Mouse (Mus musculus): Measurements from ENCODE around the gene Ugt3a1. TPM values are rescaled to one million over a fixed set of nuclear protein-coding genes. Genes with fewer than 3 reads are reported as not detected.
"Not testable (repeated sequence)": the region's sequence is repeated elsewhere in the genome, so short reads cannot be mapped to it uniquely, and the experiment has no call there.

Gene Ugt3a1
- not detected in 2 replicates for polyA plus RNA-seq (2015; fragmentation: Nextera tagmentation; extraction: Ambion mirVana)

- Histone ChIP-seq H3K36me3 (no peaks in the 10 kb centered on the region), H3K4me2 (no peak within 1 kb of the TSS), H3K9ac (no peak within 1 kb of the TSS), H3K4me3 (no peak within 1 kb of the TSS), H3K9me3 (no peaks in the 10 kb centered on the region), H3K4me1 (replicated peaks) (no peaks in the 10 kb centered on the region), H3K27me3 (no peaks in the 10 kb centered on the region), H3K27ac (no peak within 1 kb of the TSS)
- 94% methylated on average over 6 of the region's 6 CpGs for whole genome bisulfite sequencing
- ATAC-seq (ENCODE audit: low FRiP score): no peak
Measured at GRCm38 (mm10) chr15:9276838-9277295, at the start of gene Ugt3a1. Gene Ugt3a1 (plus strand): TSS chr15:9276888.

GRCm38 (mm10) chr15:9230917-9231316 lies 45.8 kb upstream of the Ugt3a1 start:
- H3K9me3 ChIP-seq; H3K27ac ChIP-seq; H3K36me3 ChIP-seq; H3K27me3 ChIP-seq; H3K4me2 ChIP-seq; ATAC-seq (ENCODE audit: low FRiP score); H3K4me3 ChIP-seq; H3K4me1 ChIP-seq (replicated peaks); H3K9ac ChIP-seq: not testable (repeated sequence)
- 91% methylated on average over 4 of the region's 4 CpGs for WGBS

GRCm38 (mm10) chr15:9246345-9246744 lies 30.3 kb upstream of the Ugt3a1 start:
- H3K9me3 ChIP-seq: no peaks in the 10 kb centered on the region
- no peaks in the 10 kb centered on the region for H3K36me3 ChIP-seq
- no peak for ATAC-seq (ENCODE audit: low FRiP score)
- H3K27ac ChIP-seq: no peak overlapping the region
- H3K4me2 ChIP-seq: no peak overlapping the region
- no peaks in the 10 kb centered on the region for H3K4me1 ChIP-seq (replicated peaks)
- H3K9ac ChIP-seq: no peak overlapping the region
- H3K4me3 ChIP-seq: no peak overlapping the region
- no peaks in the 10 kb centered on the region for H3K27me3 ChIP-seq

DNA sequence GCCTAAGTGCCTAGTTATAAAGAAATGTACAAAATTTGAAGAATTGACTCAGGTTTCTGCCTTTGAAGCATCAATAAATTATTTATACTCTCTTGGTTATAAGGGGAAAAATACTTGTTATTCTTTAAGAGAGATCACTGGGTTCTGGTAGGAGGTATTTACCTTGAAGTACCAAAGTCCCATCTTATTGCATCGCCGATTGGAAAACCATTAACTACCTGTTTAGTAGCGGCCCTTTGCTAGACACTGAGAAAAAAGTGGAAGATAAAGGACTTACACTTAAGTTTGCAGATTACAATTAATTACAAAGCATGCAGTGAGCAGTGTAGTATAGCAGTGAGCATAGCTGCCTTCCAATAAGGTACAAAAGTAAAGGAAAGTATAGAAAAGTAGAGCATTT lies 23.8 kb upstream of the Ugt3a1 start:
- Histone ChIP-seq H3K27ac (no peak overlapping the region), H3K4me1 (replicated peaks) (no peaks in the 10 kb centered on the region), H3K9me3 (no peaks in the 10 kb centered on the region), H3K36me3 (no peaks in the 10 kb centered on the region), H3K4me3 (no peak overlapping the region), H3K4me2 (no peak overlapping the region), H3K27me3 (no peaks in the 10 kb centered on the region), H3K9ac (no peak overlapping the region)
- WGBS: 95% methylated on average over 3 of the region's 3 CpGs
- ATAC-seq (ENCODE audit: low FRiP score): no peak

GRCm38 (mm10) chr15:9260621-9261020 lies 16.1 kb upstream of the Ugt3a1 start:
- Histone ChIP-seq H3K27ac (no peak overlapping the region), H3K4me1 (replicated peaks) (no peaks in the 10 kb centered on the region), H3K4me3 (no peak overlapping the region), H3K4me2 (no peak overlapping the region), H3K9ac (no peak overlapping the region), H3K9me3 (no peaks in the 10 kb centered on the region), H3K27me3 (no peaks in the 10 kb centered on the region), H3K36me3 (no peaks in the 10 kb centered on the region)
- no peak for ATAC-seq (ENCODE audit: low FRiP score)
- 82% methylated on average over 3 of the region's 3 CpGs for WGBS

- H3K9me3 ChIP-seq: no peaks in the 10 kb centered on the region
- H3K4me2 ChIP-seq: no peak overlapping the region
- 80% methylated on average over 7 of the region's 7 CpGs for WGBS
- no peaks in the 10 kb centered on the region for H3K4me1 ChIP-seq (replicated peaks)
- no peak overlapping the region for H3K9ac ChIP-seq
- H3K27me3 ChIP-seq: no peaks in the 10 kb centered on the region
- no peak overlapping the region for H3K27ac ChIP-seq
- no peaks in the 10 kb centered on the region for H3K36me3 ChIP-seq
- ATAC-seq (ENCODE audit: low FRiP score): no peak
- H3K4me3 ChIP-seq: no peak overlapping the region
Measured at GRCm38 (mm10) chr15:9271876-9272275, 4.8 kb upstream of the Ugt3a1 start.

DNA sequence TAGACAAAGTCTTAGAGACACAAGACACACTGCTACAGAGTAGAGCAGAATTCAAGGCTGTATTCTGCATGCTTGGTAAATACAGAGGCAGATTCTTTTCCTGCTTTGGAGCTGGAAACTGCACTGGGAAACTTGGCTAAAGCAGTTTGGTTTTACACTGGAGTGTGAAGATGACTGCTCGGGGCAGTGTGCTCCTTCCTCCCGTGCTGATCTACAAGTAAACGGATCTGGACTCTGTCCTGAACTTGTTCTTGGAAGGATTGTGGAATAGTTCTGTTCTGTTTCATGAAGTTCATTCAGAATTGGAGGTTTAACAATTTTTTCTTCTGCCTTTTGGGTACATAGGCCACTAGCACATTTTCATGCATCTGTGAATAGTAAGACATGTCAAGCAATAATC lies 2.3 kb downstream of the Ugt3a1 start:
- Histone ChIP-seq H3K36me3 (no peaks in the 10 kb centered on the region), H3K4me2 (no peak overlapping the region), H3K9ac (no peak overlapping the region), H3K27me3 (no peaks in the 10 kb centered on the region), H3K4me3 (no peak overlapping the region), H3K4me1 (replicated peaks) (no peaks in the 10 kb centered on the region), H3K27ac (no peak overlapping the region), H3K9me3 (no peaks in the 10 kb centered on the region)
- ATAC-seq (ENCODE audit: low FRiP score): no peak
- 90% methylated on average over 3 of the region's 3 CpGs for whole genome bisulfite sequencing

DNA sequence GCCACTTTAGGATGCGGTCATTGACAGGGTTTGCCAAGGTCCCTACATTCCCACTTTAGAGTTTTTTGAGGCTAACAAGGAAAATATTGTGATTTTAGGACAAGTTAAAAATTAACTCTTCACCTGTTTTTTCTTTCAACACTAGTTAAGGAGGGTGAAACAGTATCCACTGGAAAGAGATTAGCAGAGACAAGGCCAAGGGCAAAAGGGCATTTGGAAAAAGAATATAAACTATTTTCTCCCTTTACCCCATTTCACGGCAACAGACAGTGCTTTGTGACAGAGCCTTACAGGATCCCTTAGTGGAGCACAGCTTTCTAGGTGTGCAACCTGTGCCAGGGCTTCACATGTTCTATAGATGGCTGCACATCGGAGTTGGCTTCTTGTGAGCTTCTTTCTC lies 2.9 kb downstream of the Ugt3a1 start:
- WGBS: 94% methylated on average over 3 of the region's 3 CpGs
- no peaks in the 10 kb centered on the region for H3K27me3 ChIP-seq
- H3K36me3 ChIP-seq: no peaks in the 10 kb centered on the region
- H3K4me1 ChIP-seq (replicated peaks): no peaks in the 10 kb centered on the region
- H3K9me3 ChIP-seq: no peaks in the 10 kb centered on the region
- H3K4me2 ChIP-seq: no peak overlapping the region
- H3K4me3 ChIP-seq: no peak overlapping the region
- ATAC-seq (ENCODE audit: low FRiP score): no peak
- no peak overlapping the region for H3K27ac ChIP-seq
- no peak overlapping the region for H3K9ac ChIP-seq

GRCm38 (mm10) chr15:9283165-9283564 lies 6.5 kb downstream of the Ugt3a1 start:
- no peak for ATAC-seq (ENCODE audit: low FRiP score)

DNA sequence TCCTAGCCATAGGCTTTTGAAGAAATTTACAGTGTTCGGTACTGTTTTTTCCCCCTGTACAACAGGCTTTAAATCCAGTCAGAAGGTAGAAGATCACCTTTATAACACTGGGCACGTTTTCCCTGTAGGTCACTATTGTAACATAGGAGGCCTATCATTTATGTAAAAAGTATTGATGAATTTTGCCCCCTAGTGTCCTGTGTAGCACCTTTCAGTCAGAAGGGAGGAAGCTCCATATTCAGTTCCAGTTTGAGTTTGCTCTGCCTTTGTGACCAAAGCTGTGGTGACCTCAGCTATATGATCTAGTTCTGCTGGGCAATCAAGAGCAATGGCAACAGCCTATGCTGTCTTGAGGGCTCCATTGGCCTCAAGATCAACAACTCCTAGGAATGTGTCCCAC lies 13.0 kb downstream of the Ugt3a1 start:
- no peak for ATAC-seq (ENCODE audit: low FRiP score)
- WGBS: 67% methylated on average over 2 of the region's 2 CpGs

More at GRCm38 (mm10) chr15:9283165-9283564, 6.5 kb downstream of the Ugt3a1 start:
- H3K9me3 ChIP-seq: no peaks in the 10 kb centered on the region
- 93% methylated on average over 2 of the region's 2 CpGs for WGBS
- H3K27me3 ChIP-seq: no peaks in the 10 kb centered on the region
- H3K4me2 ChIP-seq: no peak overlapping the region
- no peaks in the 10 kb centered on the region for H3K4me1 ChIP-seq (replicated peaks)
- no peaks in the 10 kb centered on the region for H3K36me3 ChIP-seq
- H3K4me3 ChIP-seq: no peak overlapping the region
- no peak overlapping the region for H3K9ac ChIP-seq
- H3K27ac ChIP-seq: no peak overlapping the region

GRCm38 (mm10) chr15:9305978-9306692 lies 29.4 kb downstream of the Ugt3a1 start:
- WGBS: 84% methylated on average over 8 of the region's 8 CpGs
- ATAC-seq (ENCODE audit: low FRiP score): no peak
- H3K27ac ChIP-seq: no peak overlapping the region
- no peaks in the 10 kb centered on the region for H3K36me3 ChIP-seq
- no peak overlapping the region for H3K9ac ChIP-seq
- no peaks in the 10 kb centered on the region for H3K27me3 ChIP-seq
- H3K4me2 ChIP-seq: no peak overlapping the region
- H3K4me1 ChIP-seq (replicated peaks): no peaks in the 10 kb centered on the region
- no peaks in the 10 kb centered on the region for H3K9me3 ChIP-seq
- H3K4me3 ChIP-seq: no peak overlapping the region

More for the DNA sequence above, 13.0 kb downstream of the Ugt3a1 start:
- Histone ChIP-seq H3K4me3 (no peak overlapping the region), H3K9ac (no peak overlapping the region), H3K27ac (no peak overlapping the region), H3K4me2 (no peak overlapping the region), H3K4me1 (replicated peaks) (no peaks in the 10 kb centered on the region), H3K27me3 (no peaks in the 10 kb centered on the region), H3K9me3 (no peaks in the 10 kb centered on the region), H3K36me3 (no peaks in the 10 kb centered on the region)

- H3K27me3 ChIP-seq: no peaks in the 10 kb centered on the region
- H3K9ac ChIP-seq: no peak overlapping the region
- H3K36me3 ChIP-seq: no peaks in the 10 kb centered on the region
- H3K27ac ChIP-seq: no peak overlapping the region
- no peaks in the 10 kb centered on the region for H3K9me3 ChIP-seq
- no peaks in the 10 kb centered on the region for H3K4me1 ChIP-seq (replicated peaks)
- WGBS: 78% methylated on average over 2 of the region's 2 CpGs
- no peak for ATAC-seq (ENCODE audit: low FRiP score)
- H3K4me3 ChIP-seq: no peak overlapping the region
- no peak overlapping the region for H3K4me2 ChIP-seq
Measured at GRCm38 (mm10) chr15:9334596-9334995, 57.9 kb downstream of the Ugt3a1 start.

GRCm38 (mm10) chr15:9335341-9335740 lies 58.7 kb downstream of the Ugt3a1 start, which contains the start of gene Ugt3a2:
Gene Ugt3a2 (plus strand): TSS chr15:9335550.
- Histone ChIP-seq H3K27me3 (no peaks in the 10 kb centered on the region), H3K9me3 (no peaks in the 10 kb centered on the region), H3K4me1 (replicated peaks) (no peaks in the 10 kb centered on the region), H3K9ac (no peak within 1 kb of the TSS), H3K27ac (no peak within 1 kb of the TSS), H3K4me2 (no peak within 1 kb of the TSS), H3K36me3 (no peaks in the 10 kb centered on the region), H3K4me3 (no peak within 1 kb of the TSS)
- WGBS: 84% methylated on average over 4 of the region's 4 CpGs
- no peak for ATAC-seq (ENCODE audit: low FRiP score)

All from hindbrain, embryonic 13.5 days (tissue).